Mouse (Mus musculus) urinary bladder, postnatal 14 days (tissue): ENCODE results near the gene Cd5.
A peak's percentile ranks its signal among the peaks of the same experiment; 100 is the strongest.

Experiments
- DNase-seq: peaks from one replicate; pipeline ENCODE4 v3.0.0; 2021; ENCODE audit warnings: low spot score

The Cd5 gene

DNA sequence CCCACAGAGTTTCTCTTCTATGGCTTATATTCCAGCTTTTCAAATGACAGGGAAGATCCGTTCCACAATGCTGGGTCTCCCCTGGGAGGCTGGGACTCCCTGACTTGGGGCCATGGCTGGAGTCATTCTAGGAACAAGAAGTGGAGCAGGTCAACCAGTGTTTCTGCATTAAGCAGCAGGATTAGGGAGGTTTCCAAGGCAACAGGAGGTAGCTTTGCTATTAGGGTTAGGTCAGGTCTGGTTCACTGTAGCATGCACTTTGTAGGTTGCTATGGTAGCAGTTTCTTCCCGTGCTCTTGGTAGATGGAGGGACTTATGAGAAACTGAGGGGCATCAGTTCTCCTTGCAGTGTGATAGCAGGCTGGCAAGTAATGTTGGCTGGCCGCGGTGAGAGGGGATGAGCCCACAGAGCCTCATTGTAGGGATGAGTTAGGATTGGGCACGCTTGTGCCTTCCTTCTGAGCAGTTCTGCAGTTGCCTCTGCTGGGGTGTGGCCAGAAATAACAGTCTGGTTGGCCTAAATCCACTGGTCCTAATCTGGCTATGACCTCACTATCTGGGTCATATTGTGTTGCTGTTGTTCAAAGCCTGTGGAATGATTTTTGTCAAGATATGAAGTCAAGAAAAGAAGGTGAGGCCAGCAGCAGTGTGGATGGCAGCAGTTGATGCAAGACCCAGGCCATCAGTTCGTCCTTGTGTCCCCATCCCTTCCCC, 37.6 kb downstream of the Cd5 start:
- DNase-seq = no peak

DNA sequence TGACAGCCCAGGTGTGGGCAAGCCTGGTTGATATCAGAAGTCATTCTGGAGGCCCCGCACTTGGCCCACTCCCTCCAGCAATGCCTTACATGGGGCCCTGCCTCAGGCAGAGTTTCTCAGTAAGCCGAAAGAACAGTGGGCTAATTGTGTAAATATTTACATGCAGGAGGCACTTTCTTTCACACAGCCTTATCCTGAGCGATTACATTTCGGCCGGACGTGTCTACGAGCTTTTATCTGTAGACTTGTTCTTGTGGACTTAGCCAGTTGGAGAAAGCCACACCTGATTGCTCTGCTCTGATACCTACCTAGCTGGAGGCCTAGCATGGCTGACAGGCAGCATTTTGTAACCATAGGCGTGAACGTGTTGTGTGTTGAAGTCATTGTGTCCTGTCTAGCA, 39.0 kb downstream of the Cd5 start:
- DNase-seq = no peak

DNA sequence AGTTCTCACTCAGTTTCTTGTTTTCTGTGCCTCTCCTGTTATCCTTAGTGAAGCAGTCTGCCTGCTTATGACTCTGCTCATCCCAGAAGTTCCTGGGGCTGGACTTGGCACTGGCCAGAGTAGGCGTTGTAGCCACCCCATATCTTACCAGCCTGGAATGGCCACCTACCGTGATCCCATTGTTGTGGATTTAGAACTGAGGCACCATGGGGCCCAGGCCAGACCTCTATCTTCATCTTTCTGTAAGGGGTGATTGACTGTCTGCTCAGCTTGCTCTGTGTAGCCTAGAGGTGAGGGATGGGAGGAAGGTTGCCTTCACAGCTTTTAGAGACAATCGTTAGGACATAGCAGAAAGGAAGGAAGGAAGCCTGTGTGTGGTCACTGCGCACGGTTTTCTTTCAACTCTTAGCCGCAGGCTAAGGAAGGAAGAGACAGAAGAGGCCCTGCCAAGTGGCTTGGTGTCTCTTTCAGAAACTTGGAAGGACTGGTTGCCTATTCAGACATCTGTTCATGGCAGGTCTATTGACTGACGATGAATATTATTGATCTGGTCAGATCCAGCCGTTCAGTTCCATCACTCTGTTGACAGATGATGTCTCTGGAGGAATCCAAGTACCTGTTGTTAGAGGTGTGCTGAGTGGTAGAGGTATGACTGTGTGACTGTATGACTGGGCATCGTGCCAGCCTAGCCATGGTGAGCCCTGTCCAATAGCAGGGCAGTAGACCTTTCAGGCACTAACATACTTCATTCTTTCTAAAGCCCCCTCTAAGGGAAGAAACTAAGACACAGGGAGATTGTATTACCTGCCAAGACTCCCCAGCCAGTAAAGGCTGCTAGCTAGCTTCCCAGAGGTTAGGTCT, 40.4 kb downstream of the Cd5 start:
- DNase-seq = no peak

DNA sequence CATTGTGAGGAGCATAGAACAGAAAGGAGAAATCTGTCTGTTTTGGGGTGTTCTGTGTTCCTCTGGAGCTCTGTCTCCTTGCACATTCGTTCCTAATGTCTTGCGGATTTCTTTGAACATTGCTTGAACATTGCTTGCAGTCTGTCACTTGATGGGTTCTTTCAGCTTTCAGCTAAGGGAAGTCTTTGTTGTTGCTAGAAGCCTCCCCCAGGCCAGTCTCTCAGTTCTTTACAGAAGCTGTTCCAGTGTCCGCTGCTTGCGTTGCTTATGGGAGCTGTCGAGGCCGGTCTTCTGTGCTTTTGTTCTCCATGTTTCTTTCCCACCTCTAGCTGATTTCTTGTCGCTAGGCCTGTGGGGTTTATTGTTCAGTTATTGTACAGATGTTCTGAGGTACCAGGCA, 43.0 kb downstream of the Cd5 start:
- DNase-seq = no peak

- DNase-seq = no peak
These were observed 44.7 kb downstream of the Cd5 start for GRCm38 (mm10) chr19:10693926-10694682.

GRCm38 (mm10) chr19:10692361-10692760, 46.4 kb downstream of the Cd5 start:
- DNase-seq = no peak

DNA sequence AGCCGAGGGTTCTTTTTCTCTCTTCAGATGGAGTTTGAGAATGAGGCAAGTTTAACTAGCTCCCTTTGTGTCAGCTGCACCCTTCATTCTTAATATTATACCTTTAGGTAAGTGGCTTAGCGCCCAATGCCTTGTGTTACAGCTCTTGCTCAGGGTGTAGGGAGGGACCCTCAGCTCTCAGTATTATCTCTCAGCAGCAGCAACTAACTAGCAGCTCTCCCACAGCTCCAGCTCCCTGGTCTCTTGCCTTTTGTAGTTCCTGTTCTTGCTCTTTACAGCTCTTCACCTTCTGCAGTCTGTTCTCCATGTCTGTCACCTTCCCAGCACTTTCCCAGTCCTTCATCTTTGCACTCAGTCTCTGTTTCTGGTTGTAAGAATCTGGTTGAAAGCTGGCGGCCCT, 47.1 kb downstream of the Cd5 start:
- DNase-seq = no peak

- DNase-seq = no peak
These were observed 47.7 kb downstream of the Cd5 start for GRCm38 (mm10) chr19:10691121-10691520.

DNA sequence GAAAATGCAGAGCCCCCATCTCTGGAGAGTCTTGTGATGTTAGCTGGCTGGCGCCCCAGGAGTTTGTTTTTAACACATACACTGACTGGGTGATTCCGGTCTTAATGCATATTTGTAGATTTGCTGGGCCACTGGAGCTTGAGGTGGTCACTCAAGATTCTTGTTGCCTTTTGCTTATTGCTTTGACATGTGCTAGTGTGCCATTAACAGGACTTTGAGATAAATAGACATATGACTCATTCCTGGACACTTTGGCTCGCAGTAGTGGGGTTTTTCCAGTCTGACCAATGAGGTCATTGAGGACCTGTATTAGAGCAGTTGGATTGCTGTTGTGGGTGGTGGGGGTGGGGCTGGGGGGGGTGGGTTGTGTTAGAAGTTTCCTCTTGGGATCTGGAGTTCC, 48.5 kb downstream of the Cd5 start:
- no peak for DNase-seq

DNA sequence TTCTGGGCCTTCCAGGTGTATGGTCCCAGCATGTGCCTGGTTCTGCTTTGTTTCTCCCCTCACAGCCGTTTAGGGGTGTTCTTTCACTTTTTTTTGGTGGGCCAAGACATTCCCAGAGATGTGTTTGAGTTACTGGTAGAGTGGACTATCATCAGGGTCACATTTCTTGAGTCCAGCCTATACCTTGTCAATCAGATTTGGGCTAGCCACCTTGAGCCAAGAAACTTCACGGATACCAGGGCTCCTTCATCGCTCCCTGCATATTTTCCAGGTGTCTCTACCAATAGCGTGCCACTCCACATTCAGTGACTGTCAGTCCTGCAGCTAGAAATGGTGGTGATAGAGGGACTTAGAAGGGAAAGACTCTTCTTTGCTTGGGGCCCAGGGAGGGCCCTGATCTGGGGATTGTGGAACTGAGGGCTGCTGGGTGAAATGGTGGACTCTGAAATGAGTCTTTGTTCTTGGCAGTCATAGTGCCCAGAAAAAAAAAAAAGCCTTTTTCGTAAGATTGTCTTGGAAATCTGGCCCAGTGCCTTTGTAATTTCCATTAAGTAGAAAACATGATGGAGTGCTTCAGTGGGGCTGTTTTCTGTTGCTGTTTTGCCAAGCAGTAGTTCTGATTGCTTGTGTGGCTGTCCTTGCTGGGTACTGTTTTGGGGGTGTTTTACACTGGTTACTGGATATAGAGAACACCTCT, 49.2 kb downstream of the Cd5 start:
- DNase-seq = no peak

DNA sequence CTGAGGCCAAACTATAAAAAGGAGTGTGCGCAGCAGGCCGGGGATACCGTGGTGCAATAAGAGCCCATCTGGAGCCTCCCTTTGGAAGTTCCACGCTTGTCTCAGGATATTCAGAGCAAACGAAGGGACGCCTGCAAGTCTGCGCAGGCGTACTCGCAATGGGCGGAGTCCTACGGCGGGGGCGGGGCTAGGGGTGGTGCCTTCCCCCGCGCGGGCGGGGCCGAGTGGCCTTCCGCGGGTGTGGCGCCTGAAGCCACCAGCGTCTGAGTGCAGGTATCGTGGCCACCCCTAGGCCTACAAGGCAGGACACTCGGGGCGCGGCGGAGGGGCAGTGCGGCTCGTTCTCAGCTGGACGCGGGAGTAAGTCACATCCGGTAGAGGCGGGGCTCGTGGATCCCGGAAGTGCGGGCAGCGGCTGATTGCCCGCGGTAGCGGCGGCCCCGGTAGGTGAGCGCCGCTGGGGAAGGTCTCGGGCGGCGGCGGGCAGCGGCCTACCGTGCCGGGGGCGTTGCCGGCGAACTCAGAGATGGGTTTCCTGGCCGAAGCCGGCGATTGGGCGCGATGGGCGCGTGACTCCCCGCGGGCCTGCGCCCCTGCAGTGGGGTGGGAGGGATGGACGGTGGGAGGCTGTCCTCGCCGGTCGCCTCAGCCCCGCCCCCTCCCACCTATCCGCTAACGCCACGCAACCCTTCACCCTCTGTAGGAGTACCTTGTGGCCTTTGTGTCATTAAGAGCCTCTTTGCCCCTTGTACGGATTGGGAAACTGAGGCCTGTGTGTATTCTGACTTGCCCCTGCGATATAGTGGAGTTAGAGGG, 50.1 kb downstream of the Cd5 start, which contains the start of gene Vps37c:
TSS of gene Vps37c (plus strand) at position 199 of the 816 bp plus-strand sequence.
- peak; percentile 95 for DNase-seq

DNA sequence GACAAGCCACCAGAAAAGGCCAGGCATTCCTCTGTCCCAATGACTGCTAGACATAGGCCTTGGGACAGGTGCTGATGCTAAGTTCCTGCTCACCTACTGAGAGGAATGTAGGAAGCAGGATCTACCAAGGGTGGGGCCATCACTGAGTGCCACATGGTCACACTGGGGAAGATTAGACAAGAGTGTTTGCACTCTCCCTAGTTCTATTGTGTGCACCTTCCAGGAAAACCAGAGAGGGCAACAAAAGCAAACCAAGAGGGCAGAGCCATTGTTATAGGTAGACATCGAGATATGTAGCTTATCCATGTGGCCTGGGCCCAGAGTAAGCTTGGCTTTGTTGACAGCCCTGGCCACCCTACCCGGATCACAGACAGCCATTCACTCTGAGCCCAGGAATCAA, 53.1 kb downstream of the Cd5 start:
- DNase-seq = no peak

GRCm38 (mm10) chr19:10685081-10685480, 53.7 kb downstream of the Cd5 start:
- DNase-seq = no peak

GRCm38 (mm10) chr19:10681571-10681970, 57.2 kb downstream of the Cd5 start:
- no peak for DNase-seq

- DNase-seq = no peak
These were observed 60.1 kb downstream of the Cd5 start for GRCm38 (mm10) chr19:10678772-10679067.

DNA sequence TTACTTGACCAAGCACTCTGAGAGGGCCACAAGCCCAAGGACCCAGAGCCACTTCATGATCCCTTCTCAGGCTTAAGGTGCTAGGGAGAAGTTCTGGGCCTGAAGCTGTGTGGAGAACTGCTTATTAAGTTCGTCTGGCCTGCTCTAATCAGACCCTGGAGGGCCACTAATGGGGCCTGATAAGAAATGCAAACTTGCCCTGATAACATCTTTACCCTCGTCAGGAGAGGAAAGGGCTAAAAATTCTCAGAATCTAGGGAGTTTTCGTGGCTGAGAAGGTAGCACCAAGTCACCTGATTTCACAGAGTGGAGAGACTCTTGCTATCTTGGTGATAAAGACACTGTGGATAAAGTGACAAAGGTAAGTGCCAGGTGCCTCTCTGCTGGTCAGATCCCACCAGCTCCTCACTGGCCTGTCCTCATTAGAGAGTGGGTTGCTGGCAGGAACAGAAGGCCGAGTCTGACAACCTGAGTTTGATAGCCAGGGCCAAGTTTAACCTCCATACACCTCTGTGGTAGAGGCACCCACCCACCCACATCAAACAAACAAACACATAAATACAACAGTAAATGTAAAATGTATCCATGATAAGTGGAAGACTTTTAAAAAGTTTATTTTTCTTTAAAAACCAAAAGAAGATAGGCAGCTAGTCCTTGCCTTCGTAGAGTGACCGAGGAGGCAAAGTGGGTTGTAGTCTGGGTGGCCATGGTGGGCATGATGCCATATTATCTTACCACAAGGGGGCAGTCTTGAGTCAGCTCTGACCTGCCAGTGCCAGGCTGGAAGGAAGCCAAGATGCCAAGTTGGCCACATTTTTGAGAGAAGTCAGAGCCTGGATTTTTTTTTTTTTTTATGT, 60.7 kb downstream of the Cd5 start, which contains the start of gene Pga5:
TSS of gene Pga5 (minus strand) at position 157 of the 857 bp plus-strand sequence.
- DNase-seq = peak; percentile 82

DNA sequence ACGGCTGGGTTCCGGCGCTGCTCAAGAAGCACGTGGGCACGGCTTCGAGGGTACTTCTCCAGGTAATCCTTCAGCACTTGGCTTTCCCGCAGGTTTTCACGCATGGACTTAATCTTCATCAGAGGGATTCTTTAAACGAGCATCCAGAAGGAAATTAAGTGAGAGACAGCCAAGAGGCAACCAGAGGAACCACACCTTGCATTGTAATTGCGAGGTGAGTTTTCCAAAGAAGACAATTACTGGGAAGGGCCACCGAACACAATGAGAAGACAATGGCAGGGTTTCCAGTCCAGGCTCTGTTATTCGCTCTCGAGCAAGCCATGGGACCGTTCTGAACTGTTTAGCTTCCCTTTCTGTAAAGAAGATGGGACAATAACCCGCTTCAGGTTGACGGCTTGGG, 62.1 kb downstream of the Cd5 start:
- no peak for DNase-seq

DNA sequence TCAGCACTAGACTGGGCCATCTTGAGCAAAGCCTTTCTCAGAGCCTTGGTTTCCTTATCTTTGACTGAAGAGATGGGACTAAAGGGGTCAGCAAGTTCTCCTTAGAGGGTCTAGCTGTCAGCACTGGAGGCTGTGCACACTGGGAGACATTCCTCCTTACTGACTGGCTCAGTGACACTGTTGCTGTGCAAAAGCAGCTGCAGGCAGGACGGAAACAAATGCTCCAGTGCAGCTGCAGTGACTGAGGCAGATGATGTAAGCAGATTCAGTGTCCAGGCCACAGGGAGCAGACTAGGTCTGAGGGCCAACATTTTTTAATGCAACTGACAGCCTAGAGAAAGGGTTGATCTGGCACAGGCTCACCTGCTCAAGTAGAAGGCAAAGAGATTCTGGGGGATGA, 65.5 kb downstream of the Cd5 start:
- DNase-seq = no peak

GRCm38 (mm10) chr19:10671854-10672417, 66.9 kb downstream of the Cd5 start:
- DNase-seq = no peak

- no peak for DNase-seq
These were observed 67.5 kb downstream of the Cd5 start for GRCm38 (mm10) chr19:10671319-10671718.
